ENCODE assay signal across 23 mouse cellular contexts in the genomic region with DNA sequence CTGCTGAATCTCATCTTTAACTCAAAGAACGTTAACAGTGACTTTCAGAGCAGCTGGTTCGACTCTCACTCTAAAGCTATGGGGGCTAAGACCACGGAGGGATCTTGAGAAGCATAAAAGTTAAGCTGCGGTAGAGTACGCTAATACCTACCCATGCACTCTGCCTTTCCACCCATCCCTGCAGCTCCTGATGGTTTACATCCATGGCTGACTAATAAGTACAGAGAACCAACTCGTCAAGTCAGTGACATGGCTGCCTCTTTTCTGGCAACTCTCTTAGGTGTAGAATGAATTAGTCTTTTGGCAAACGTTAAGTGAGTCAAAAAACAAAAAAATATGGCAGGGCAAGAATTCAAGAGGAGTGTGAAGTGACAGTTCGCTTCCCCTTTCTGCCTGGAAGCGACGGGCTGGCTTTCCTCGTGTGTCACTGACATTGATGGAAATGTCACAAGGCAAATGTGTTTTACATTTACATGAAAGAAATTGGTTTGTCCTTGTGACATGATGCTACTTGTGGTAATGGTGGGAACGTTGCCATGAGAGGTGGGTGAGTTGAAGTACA. TPM values are rescaled to one million over a fixed set of nuclear protein-coding genes. Genes with fewer than 3 reads are reported as not detected.
A peak's percentile ranks its signal among the peaks of the same experiment; 100 is the strongest.
DNase-seq lines count a peak whose midpoint lies in the region; ATAC-seq and TF ChIP-seq lines count a peak whose summit lies in the region.
"Had no signal": no experiment of that assay in that cellular context is flagged by ENCODE, and none has a peak within 500 bp of the region (broad histone marks: within the 10 kb centered on the region; RNA-seq: fewer than 3 reads in every experiment).

No protein-coding gene starts in this region.

- ATAC-seq in forebrain, embryonic 14.5 days: peak; percentile 57; the same call in 1 of the 2 replicates
- ATAC-seq in forebrain, embryonic 12.5 days (ENCODE audit: low FRiP score): no peak
- ATAC-seq in forebrain, postnatal 0 days: peak; percentile 73

- no peak for TF ChIP-seq CTCF in brain, embryonic 14.5 days (IDR thresholded peaks at IDR 0.05; ENCODE audit: borderline replicate concordance, extremely low read depth, insufficient read depth, insufficient read length)
- no peak for TF ChIP-seq CTCF in forebrain, postnatal 0 days (IDR thresholded peaks at IDR 0.05; ENCODE audit: low read depth)

- peak; percentile 66 for DNase-seq in forebrain, embryonic 14.5 days (ENCODE audit: low spot score)
- DNase-seq in brain, adult 2 months (ENCODE audit: low read depth, low spot score): peak; percentile 16
- DNase-seq in brain, embryonic 14.5 days (ENCODE audit: low read depth): peak; percentile 71
- peak; percentile 47 for DNase-seq in forebrain, postnatal 0 days
- DNase-seq in ovary, postnatal 14 days (ENCODE audit: low spot score): no peak
- DNase-seq in lung, postnatal 36 days: no peak
- DNase-seq: adrenal gland, adult 2 months; adrenal gland, postnatal 10 days; adrenal gland, postnatal 25 days; cerebellum, adult 11 months; cerebellum, adult 18-20 months; cerebellum, adult 8-10 months; cerebellum, adult 9-11 months; cerebellum, postnatal 14 days; cerebellum, postnatal 36 days; embryo, embryonic 11 days had no signal

- no peak for TF ChIP-seq POLR2A in brain, embryonic 14.5 days (IDR thresholded peaks at IDR 0.05; ENCODE audit: borderline replicate concordance, extremely low read depth, insufficient read depth, insufficient read length, poor library complexity, severe bottlenecking)

- 68% methylated on average over 12 of the region's 12 CpGs for WGBS in forebrain, embryonic 14.5 days
- 82% methylated on average over 12 of the region's 12 CpGs for WGBS in forebrain, embryonic 12.5 days
- 54% methylated on average over 12 of the region's 12 CpGs for WGBS in forebrain, postnatal 0 days

- H3K9ac ChIP-seq in forebrain, embryonic 14.5 days (ENCODE audit: low read length): no peak overlapping the region
- H3K9ac ChIP-seq in forebrain, embryonic 12.5 days: no peak overlapping the region
- H3K9ac ChIP-seq in forebrain, postnatal 0 days: no peak overlapping the region
- H3K9ac ChIP-seq: embryonic facial prominence, embryonic 13.5 days; embryonic facial prominence, embryonic 15.5 days had no signal

- no peaks in the 10 kb centered on the region for H3K27me3 ChIP-seq in forebrain, embryonic 14.5 days (replicated peaks; ENCODE audit: control insufficient read depth, insufficient read depth, low read length)
- H3K27me3 ChIP-seq in forebrain, embryonic 12.5 days: no peaks in the 10 kb centered on the region
- no peaks in the 10 kb centered on the region for H3K27me3 ChIP-seq in forebrain, postnatal 0 days (ENCODE audit: insufficient read depth, low read length)
- H3K27me3 ChIP-seq: embryonic facial prominence, embryonic 13.5 days; embryonic facial prominence, embryonic 15.5 days had no signal

- H3K4me1 ChIP-seq in forebrain, embryonic 14.5 days (ENCODE audit: control insufficient read depth, insufficient read depth, low read length): no peaks in the 10 kb centered on the region
- H3K4me1 ChIP-seq in forebrain, embryonic 12.5 days: no peaks in the 10 kb centered on the region
- peaks cover 7% of the 10 kb centered on the region; the same call in 1 of the 2 replicates for H3K4me1 ChIP-seq in forebrain, postnatal 0 days (ENCODE audit: insufficient read depth)
- H3K4me1 ChIP-seq: embryonic facial prominence, embryonic 13.5 days; embryonic facial prominence, embryonic 15.5 days had no signal

- peak overlapping the region; percentile 39; the same call in 1 of the 2 replicates for H3K27ac ChIP-seq in forebrain, embryonic 14.5 days (ENCODE audit: low read depth, low read length)
- no peak overlapping the region for H3K27ac ChIP-seq in forebrain, embryonic 12.5 days
- no peak overlapping the region for H3K27ac ChIP-seq in forebrain, postnatal 0 days (ENCODE audit: low read depth, low read length)
- H3K27ac ChIP-seq: embryonic facial prominence, embryonic 13.5 days; embryonic facial prominence, embryonic 15.5 days had no signal

- H3K4me2 ChIP-seq in forebrain, embryonic 14.5 days (ENCODE audit: low read length): no peak overlapping the region
- H3K4me2 ChIP-seq in forebrain, embryonic 12.5 days: no peak overlapping the region
- H3K4me2 ChIP-seq in forebrain, postnatal 0 days (ENCODE audit: low read depth): no peak overlapping the region
- H3K4me2 ChIP-seq: embryonic facial prominence, embryonic 13.5 days; embryonic facial prominence, embryonic 15.5 days had no signal

- H3K36me3 ChIP-seq in forebrain, embryonic 14.5 days (ENCODE audit: control insufficient read depth, insufficient read depth, low read length): no peaks in the 10 kb centered on the region
- 0 out of 2 replicates have a peak, but pooled peaks cover 4% of the 10 kb centered on the region for H3K36me3 ChIP-seq in forebrain, embryonic 12.5 days (replicated peaks)
- no peaks in the 10 kb centered on the region for H3K36me3 ChIP-seq in forebrain, postnatal 0 days (ENCODE audit: insufficient read depth)
- H3K36me3 ChIP-seq: embryonic facial prominence, embryonic 13.5 days; embryonic facial prominence, embryonic 15.5 days had no signal

- H3K4me3 ChIP-seq in forebrain, embryonic 14.5 days (ENCODE audit: low read depth, low read length): no peak overlapping the region
- no peak overlapping the region for H3K4me3 ChIP-seq in forebrain, embryonic 12.5 days (replicated peaks)
- no peak overlapping the region for H3K4me3 ChIP-seq in forebrain, postnatal 0 days (ENCODE audit: low read depth, low read length)
- H3K4me3 ChIP-seq: embryonic facial prominence, embryonic 13.5 days; embryonic facial prominence, embryonic 15.5 days; erythroblast, embryonic 14.5 days had no signal

- H3K9me3 ChIP-seq in forebrain, embryonic 14.5 days (replicated peaks; ENCODE audit: control insufficient read depth, low read length): no peaks in the 10 kb centered on the region
- H3K9me3 ChIP-seq in forebrain, embryonic 12.5 days: no peaks in the 10 kb centered on the region
- no peaks in the 10 kb centered on the region for H3K9me3 ChIP-seq in forebrain, postnatal 0 days (ENCODE audit: low read length)
- H3K9me3 ChIP-seq: embryonic facial prominence, embryonic 13.5 days; embryonic facial prominence, embryonic 15.5 days had no signal

RNA-seq across cellular contexts. Expression of a gene that starts 19.3 kb away (rescaled TPM):
- polyA plus RNA-seq in forebrain, embryonic 14.5 days (2014; fragmentation: Nextera tagmentation; extraction: Ambion mirVana): 33.0 and 65.4 TPM in 2 replicates
- 29.0 and 30.0 TPM in 2 replicates for polyA plus RNA-seq in forebrain, embryonic 12.5 days (2016; fragmentation: Nextera tagmentation; extraction: Ambion mirVana)
- 28.6 and 43.7 TPM in 2 replicates for polyA plus RNA-seq in brain, embryonic 14.5 days (2012; rRNA removed)
- 89.7 and 98.2 TPM in 2 replicates for total RNA-seq in forebrain, postnatal 0 days (2014; rRNA removed)
- 28.1 and 46.2 TPM in 2 replicates for polyA plus RNA-seq in forebrain, postnatal 0 days (2015; fragmentation: Nextera tagmentation; extraction: Ambion mirVana)
- total RNA-seq: common myeloid progenitor, adult 5-6 weeks; MEL had no signal
- polyA plus RNA-seq: C2C12; erythroblast, embryonic 14.5 days had no signal

Comparison
In these comparisons a context has a peak if more than half of its experiments do, and no peak if none do; other contexts are left out.
1. DNase-seq: peak in forebrain, embryonic 14.5 days (single experiment), brain, adult 2 months (single experiment), brain, embryonic 14.5 days (single experiment) and forebrain, postnatal 0 days (single experiment); none in ovary, postnatal 14 days (single experiment) and lung, postnatal 36 days (single experiment).